ENCODE assay signal across 13 mouse cellular contexts in genomic region chr3:118991793-118992192, GRCm38 (mm10).
DNase-seq lines count a peak whose midpoint lies in the region; ATAC-seq and TF ChIP-seq lines count a peak whose summit lies in the region.
"Had no signal": no experiment of that assay in that cellular context is flagged by ENCODE, and none has a peak within 500 bp of the region (broad histone marks: within the 10 kb centered on the region; RNA-seq: fewer than 3 reads in every experiment).

No protein-coding gene starts in this region.

- H3K4me2 ChIP-seq in embryonic facial prominence, embryonic 11.5 days (ENCODE audit: low read depth, low read length): no peak overlapping the region

- H3K27me3 ChIP-seq in embryonic facial prominence, embryonic 11.5 days (ENCODE audit: control insufficient read depth, insufficient read depth, low read length): no peaks in the 10 kb centered on the region
- no peaks in the 10 kb centered on the region for H3K27me3 ChIP-seq in embryonic facial prominence, embryonic 10.5 days (replicated peaks; ENCODE audit: low read depth, poor library complexity, severe bottlenecking)

- no peak overlapping the region for H3K4me3 ChIP-seq in embryonic facial prominence, embryonic 11.5 days (ENCODE audit: low read depth, low read length)
- H3K4me3 ChIP-seq in embryonic facial prominence, embryonic 10.5 days: no peak overlapping the region
- no peak overlapping the region for H3K4me3 ChIP-seq in layer of hippocampus, adult 2 months
- no peak overlapping the region for H3K4me3 ChIP-seq in cortical plate, adult 2 months (ENCODE audit: insufficient read depth, low read length)

- no peaks in the 10 kb centered on the region for H3K9me3 ChIP-seq in embryonic facial prominence, embryonic 11.5 days (replicated peaks; ENCODE audit: control insufficient read depth, low read length)
- no peaks in the 10 kb centered on the region for H3K9me3 ChIP-seq in embryonic facial prominence, embryonic 10.5 days

- H3K4me1 ChIP-seq in embryonic facial prominence, embryonic 11.5 days (ENCODE audit: control insufficient read depth, insufficient read depth, low read length): no peaks in the 10 kb centered on the region
- H3K4me1 ChIP-seq in embryonic facial prominence, embryonic 10.5 days: no peaks in the 10 kb centered on the region
- H3K4me1 ChIP-seq in cortical plate, adult 2 months (ENCODE audit: control insufficient read depth, insufficient read depth, low read length): no peaks in the 10 kb centered on the region

- H3K27ac ChIP-seq in embryonic facial prominence, embryonic 11.5 days (replicated peaks; ENCODE audit: low read depth, low read length): no peak overlapping the region
- H3K27ac ChIP-seq in embryonic facial prominence, embryonic 10.5 days (replicated peaks): no peak overlapping the region
- no peak overlapping the region for H3K27ac ChIP-seq in layer of hippocampus, adult 2 months
- H3K27ac ChIP-seq in cortical plate, adult 2 months (ENCODE audit: insufficient read depth, low read length): no peak overlapping the region
- H3K27ac ChIP-seq: liver, embryonic 14.5 days had no signal

- ATAC-seq in embryonic facial prominence, embryonic 11.5 days (replicated peaks; ENCODE audit: insufficient number of reproducible peaks, low FRiP score, low TSS enrichment, low read depth): no peak
- ATAC-seq: intestine, embryonic 16.5 days had no signal

- H3K36me3 ChIP-seq in embryonic facial prominence, embryonic 11.5 days (replicated peaks; ENCODE audit: control insufficient read depth, insufficient read depth, low read depth, low read length): no peaks in the 10 kb centered on the region
- no peaks in the 10 kb centered on the region for H3K36me3 ChIP-seq in embryonic facial prominence, embryonic 10.5 days (replicated peaks)

- 84% methylated on average over 4 of the region's 4 CpGs for WGBS in embryonic facial prominence, embryonic 11.5 days
- WGBS in embryonic facial prominence, embryonic 10.5 days: 83% methylated on average over 4 of the region's 4 CpGs

- TF ChIP-seq CTCF in layer of hippocampus, adult 2 months (conservative IDR thresholded peaks at IDR 0.05): peak; percentile 66
- TF ChIP-seq CTCF in cortical plate, adult 2 months (IDR thresholded peaks at IDR 0.05; ENCODE audit: extremely low read depth, insufficient read depth, low read length): 0 out of 2 replicates have a peak, but pooled peaks have one; percentile 29

- no peak for TF ChIP-seq POLR2A in cortical plate, adult 2 months (IDR thresholded peaks at IDR 0.05; ENCODE audit: extremely low read depth, insufficient read depth, low read length)

- no peak overlapping the region for H3K9ac ChIP-seq in embryonic facial prominence, embryonic 11.5 days (replicated peaks; ENCODE audit: low read length)
- H3K9ac ChIP-seq: liver, embryonic 14.5 days had no signal

- peak; percentile 40 for DNase-seq in embryonic facial prominence, embryonic 11.5 days (ENCODE audit: low spot score)
- DNase-seq in embryonic facial prominence, embryonic 10.5 days (ENCODE audit: low spot score): no peak
- DNase-seq in layer of hippocampus, adult 2 months (ENCODE audit: low spot score in 2 of 2): no peak
- DNase-seq in layer of hippocampus, adult 9-10 months (ENCODE audit: low spot score): no peak
- peak; percentile 7 for DNase-seq in ES-CJ7 (ENCODE audit: low read depth, low spot score)
- DNase-seq in adrenal gland, adult 2 months: no peak
- DNase-seq in heart, postnatal 4 days: no peak
- DNase-seq: heart, postnatal 10 days; left cerebral cortex, postnatal 4 days; spleen, adult 18-20 months had no signal

Comparison
In these comparisons a context has a peak if more than half of its experiments do, and no peak if none do; other contexts are left out.
1. DNase-seq: peak in embryonic facial prominence, embryonic 11.5 days (single experiment) and ES-CJ7 (single experiment); none in embryonic facial prominence, embryonic 10.5 days (single experiment), layer of hippocampus, adult 2 months (0 of 2), layer of hippocampus, adult 9-10 months (single experiment), adrenal gland, adult 2 months (single experiment) and heart, postnatal 4 days (single experiment).